Mouse (Mus musculus) kidney, embryonic 16.5 days (tissue): Measurements from ENCODE around the gene Ripor1. TPM values are rescaled to one million over a fixed set of nuclear protein-coding genes. Genes with fewer than 3 reads are reported as not detected.

ENCODE experiments used
- ATAC-seq: fragments of 200-750 bp; cut with Nextera tagmentation; 2 replicates; pipeline ENCODE4 v1.8.0; 2017; ENCODE audit warnings: moderate TSS enrichment; ENCODE audit not compliant: low FRiP score, low TSS enrichment
- H3K27ac ChIP-seq: fragments of 300-500 bp; sonication (generic); 2 replicates; pipeline ENCODE4 v1.5.1; 2014; ENCODE audit warnings: low read length
- H3K27me3 ChIP-seq: fragments of 300-500 bp; sonication (generic); 2 replicates; pipeline ENCODE4 v1.6.1; 2014; ENCODE audit warnings: low read length, control low read depth, mixed read lengths; ENCODE audit not compliant: insufficient read depth
- H3K36me3 ChIP-seq: fragments of 300-500 bp; sonication (generic); 2 replicates; pipeline ENCODE4 v1.6.1; 2014; ENCODE audit warnings: low read length, control low read depth, mixed read lengths; ENCODE audit not compliant: insufficient read depth
- H3K4me1 ChIP-seq: fragments of 300-500 bp; sonication (generic); 2 replicates; pipeline ENCODE4 v1.6.1; 2014; ENCODE audit warnings: low read length, control low read depth, mixed read lengths; ENCODE audit not compliant: insufficient read depth
- H3K4me2 ChIP-seq: fragments of 300-500 bp; sonication (generic); replicated peaks from 2 replicates; pipeline ENCODE4 v1.6.1; 2014; ENCODE audit warnings: low read depth, low read length
- H3K4me3 ChIP-seq: fragments of 300-500 bp; sonication (generic); 2 replicates; pipeline ENCODE4 v1.5.1; 2014; ENCODE audit warnings: mild to moderate bottlenecking, low read length
- H3K9ac ChIP-seq: fragments of 300-500 bp; sonication (generic); replicated peaks from 2 replicates; pipeline ENCODE4 v1.6.1; 2014; ENCODE audit warnings: low read length
- H3K9me3 ChIP-seq: fragments of 300-500 bp; sonication (generic); 2 replicates; pipeline ENCODE4 v1.6.1; 2016; ENCODE audit warnings: low read length, control low read depth
- WGBS: fragments of 180-500 bp; shearing (Covaris S2); extraction: QIAGEN DNeasy Blood & Tissue Kit; methylation state at CpG from one replicate; pipeline ENCODE4 v1.1.7; 2014; 5-methylcytosine and 5-hydroxymethylcytosine counted together
- polyA plus RNA-seq: library from polyadenylated mRNA; unstranded; fragments of >200 nt; fragmentation: Nextera tagmentation; extraction: Ambion mirVana; gene quantifications from 2 replicates; pipeline ENCODE4 v1.2.1, GENCODE M21; 2015

The Ripor1 gene
- polyA plus RNA-seq, 1 experiment from 2014 or later, result 44.5 TPM

DNA sequence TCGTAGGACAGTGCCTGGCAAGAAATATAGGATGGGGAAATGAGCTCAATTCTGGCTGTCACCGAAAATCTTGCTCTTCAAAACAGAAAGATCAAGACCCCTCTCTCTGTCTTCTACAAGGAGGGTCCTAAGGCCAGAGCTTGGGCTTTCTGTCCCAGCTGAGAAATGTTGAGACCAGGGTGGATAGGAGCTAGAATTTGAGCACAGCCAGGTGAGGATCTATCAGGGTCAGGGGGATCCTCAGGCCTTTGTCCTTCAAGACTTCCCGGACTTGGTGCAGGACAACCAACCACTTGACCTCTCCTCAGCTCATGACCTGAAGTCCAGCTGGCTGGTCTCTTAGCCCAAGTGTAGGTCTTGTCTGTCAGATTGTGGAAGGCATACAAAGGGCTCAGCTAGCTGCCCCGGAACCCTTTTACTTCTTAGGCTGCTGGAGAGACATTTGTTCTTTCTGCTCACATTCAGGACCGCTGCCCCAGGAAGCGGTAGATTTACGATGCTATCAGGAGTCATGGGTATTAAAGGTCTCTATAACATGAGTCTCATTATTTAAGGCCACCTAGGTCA lies 18.7 kb downstream of the Ripor1 start:
- peak overlapping the region; percentile 92; the same call in 1 of the 2 replicates for H3K27ac ChIP-seq
- H3K4me3 ChIP-seq, result no peak overlapping the region
- H3K36me3 ChIP-seq, result peaks cover 31% of the 10 kb centered on the region
- 16% methylated on average over 7 of the region's 7 CpGs for WGBS
- no peaks in the 10 kb centered on the region for H3K27me3 ChIP-seq
- no peak for ATAC-seq
- 0 out of 2 replicates have a peak overlapping the region, but pooled peaks have one; percentile 0 for H3K9ac ChIP-seq
- no peaks in the 10 kb centered on the region for H3K9me3 ChIP-seq
- 0 out of 2 replicates have a peak overlapping the region, but pooled peaks have one; percentile 27 for H3K4me2 ChIP-seq
- peaks cover 39% of the 10 kb centered on the region for H3K4me1 ChIP-seq

GRCm38 (mm10) chr8:105624401-105624800 lies 19.3 kb downstream of the Ripor1 start:
- Histone ChIP-seq H3K9me3 (no peaks in the 10 kb centered on the region), H3K9ac (no peak overlapping the region; the same call in 1 of the 2 replicates), H3K27ac (peak overlapping the region; percentile 92), H3K27me3 (no peaks in the 10 kb centered on the region), H3K36me3 (peaks cover 25% of the 10 kb centered on the region), H3K4me3 (no peak overlapping the region), H3K4me2 (no peak overlapping the region), H3K4me1 (peaks cover 39% of the 10 kb centered on the region)
- ATAC-seq, result no peak
- 31% methylated on average over 3 of the region's 3 CpGs for WGBS

DNA sequence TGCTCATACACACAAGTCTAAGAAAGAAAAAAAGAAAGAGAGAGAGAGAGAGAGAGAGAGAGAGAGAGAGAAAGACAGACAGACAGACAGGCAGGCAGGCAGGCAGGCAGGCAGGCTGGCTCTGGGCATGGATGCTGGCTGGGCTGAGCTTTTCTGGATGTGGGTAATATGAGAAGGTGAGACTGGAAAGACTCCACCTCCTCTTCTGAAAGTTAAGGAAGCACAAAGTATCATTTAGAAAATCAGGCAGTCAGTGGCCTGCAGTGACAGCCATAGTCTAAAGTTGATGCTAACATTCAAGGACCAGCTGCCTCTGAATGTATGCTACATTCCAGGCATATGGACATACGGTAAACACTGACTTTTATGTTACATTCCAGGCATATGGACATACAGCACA lies 19.8 kb downstream of the Ripor1 start:
- Histone ChIP-seq H3K4me3 (no peak overlapping the region), H3K4me2 (no peak overlapping the region), H3K9me3 (no peaks in the 10 kb centered on the region), H3K36me3 (peaks cover 20% of the 10 kb centered on the region), H3K27ac (peak overlapping the region; percentile 92; the same call in 1 of the 2 replicates), H3K9ac (no peak overlapping the region), H3K27me3 (no peaks in the 10 kb centered on the region), H3K4me1 (peaks cover 39% of the 10 kb centered on the region)
- WGBS, result 42% methylated on average over 1 of the region's 1 CpGs
- no peak for ATAC-seq

DNA sequence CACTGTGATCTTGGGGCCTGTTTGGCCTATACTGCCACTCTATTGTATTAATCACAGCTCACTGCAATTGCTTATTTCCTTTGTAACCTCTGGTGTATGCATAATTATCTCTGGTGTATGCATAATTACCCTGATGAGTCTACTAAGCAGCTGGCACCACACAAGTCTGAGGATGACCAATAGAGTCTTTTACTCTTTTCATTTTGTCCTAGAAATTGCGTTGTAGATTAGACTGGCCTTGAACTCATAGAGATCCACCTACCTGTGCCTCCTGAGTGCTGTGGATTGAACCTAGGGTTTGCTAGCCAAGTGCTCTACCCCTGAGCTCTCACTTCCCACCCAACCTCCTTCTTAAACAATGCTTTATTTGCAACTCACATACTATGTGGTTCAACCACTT lies 21.0 kb downstream of the Ripor1 start:
- no peak for ATAC-seq
- H3K27me3 ChIP-seq, result no peaks in the 10 kb centered on the region
- 89% methylated on average over 1 of the region's 1 CpGs for WGBS
- no peaks in the 10 kb centered on the region for H3K9me3 ChIP-seq
- no peak overlapping the region for H3K4me2 ChIP-seq
- H3K9ac ChIP-seq, result no peak overlapping the region
- no peak overlapping the region for H3K4me3 ChIP-seq
- peaks cover 39% of the 10 kb centered on the region for H3K4me1 ChIP-seq
- peaks cover 8% of the 10 kb centered on the region for H3K36me3 ChIP-seq
- H3K27ac ChIP-seq, result no peak overlapping the region

DNA sequence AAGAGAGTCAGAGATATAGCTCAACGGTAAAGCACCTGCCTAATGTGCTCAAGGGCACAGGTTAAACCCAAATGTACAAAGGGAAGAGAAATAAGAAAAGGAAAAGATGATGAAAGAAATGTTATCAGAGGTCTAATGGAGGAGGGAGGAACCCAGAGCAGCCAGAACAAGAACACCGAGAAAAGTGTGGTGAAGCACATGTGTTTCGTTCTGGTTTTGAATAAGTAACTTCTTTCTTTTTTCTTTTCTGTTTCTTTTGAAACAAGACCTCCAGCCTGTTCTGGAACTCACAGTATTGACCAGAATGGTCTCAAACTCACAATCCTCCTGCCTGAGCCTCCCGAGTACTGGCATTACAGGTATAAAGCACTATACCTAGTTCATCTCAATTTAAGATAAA lies 24.3 kb downstream of the Ripor1 start:
- ATAC-seq, result no peak

DNA sequence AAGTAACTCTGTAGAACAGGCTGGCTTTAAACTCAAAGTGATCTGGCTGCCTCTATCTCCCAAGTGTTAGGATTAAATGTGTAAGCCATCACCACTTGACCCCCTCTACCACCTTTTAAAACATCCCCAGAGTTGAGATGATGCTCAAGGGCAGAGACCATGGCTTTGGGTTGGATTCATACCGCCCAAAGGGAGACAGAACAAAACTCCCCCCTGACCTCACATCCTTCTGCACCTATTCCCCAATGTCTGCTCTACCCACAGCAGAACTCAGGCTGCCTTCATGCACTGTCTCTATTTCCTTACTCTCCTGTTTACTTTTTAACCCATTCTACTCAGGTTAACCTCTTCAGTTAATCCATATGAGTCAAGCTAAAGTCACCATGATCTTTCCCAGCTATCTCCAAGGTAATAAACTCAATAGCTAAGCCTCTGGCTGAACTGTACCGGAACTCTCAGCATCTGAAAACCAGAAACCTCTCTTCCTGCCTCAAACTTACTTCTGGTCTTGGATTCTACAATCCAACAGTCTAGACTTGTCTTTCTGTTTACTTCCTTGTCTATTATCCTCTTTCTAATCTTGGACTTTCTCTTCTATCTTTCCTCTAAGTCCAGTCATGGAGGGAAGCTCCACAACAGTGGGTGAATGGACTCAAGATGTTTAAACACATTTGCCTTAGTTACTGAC lies 29.9 kb downstream of the Ripor1 start:
- no peak for ATAC-seq
- no peaks in the 10 kb centered on the region for H3K27me3 ChIP-seq
- H3K4me1 ChIP-seq, result peaks cover 26% of the 10 kb centered on the region
- peak overlapping the region; percentile 96 for H3K4me3 ChIP-seq
- peak overlapping the region; percentile 84 for H3K4me2 ChIP-seq
- H3K27ac ChIP-seq, result no peak overlapping the region
- no peaks in the 10 kb centered on the region for H3K36me3 ChIP-seq
- 83% methylated on average over 2 of the region's 2 CpGs for WGBS
- H3K9me3 ChIP-seq, result no peaks in the 10 kb centered on the region
- H3K9ac ChIP-seq, result peak overlapping the region; percentile 100

More for the DNA sequence above, 24.3 kb downstream of the Ripor1 start:
- Histone ChIP-seq H3K4me3 (no peak overlapping the region), H3K4me1 (peaks cover 11% of the 10 kb centered on the region), H3K9me3 (no peaks in the 10 kb centered on the region), H3K27ac (no peak overlapping the region), H3K4me2 (no peak overlapping the region), H3K27me3 (no peaks in the 10 kb centered on the region), H3K36me3 (no peaks in the 10 kb centered on the region), H3K9ac (no peak overlapping the region)
- 90% methylated on average over 4 of the region's 4 CpGs for WGBS

- Histone ChIP-seq H3K36me3 (no peaks in the 10 kb centered on the region), H3K27me3 (no peaks in the 10 kb centered on the region), H3K9me3 (no peaks in the 10 kb centered on the region), H3K4me1 (peaks cover 27% of the 10 kb centered on the region), H3K27ac (peak overlapping the region; percentile 100), H3K9ac (peak overlapping the region; percentile 100), H3K4me3 (peak overlapping the region; percentile 96), H3K4me2 (peak overlapping the region; percentile 84)
- ATAC-seq, result no peak
- WGBS, result 6% methylated on average over 11 of the region's 11 CpGs
Measured at GRCm38 (mm10) chr8:105635481-105635880, 30.4 kb downstream of the Ripor1 start.

DNA sequence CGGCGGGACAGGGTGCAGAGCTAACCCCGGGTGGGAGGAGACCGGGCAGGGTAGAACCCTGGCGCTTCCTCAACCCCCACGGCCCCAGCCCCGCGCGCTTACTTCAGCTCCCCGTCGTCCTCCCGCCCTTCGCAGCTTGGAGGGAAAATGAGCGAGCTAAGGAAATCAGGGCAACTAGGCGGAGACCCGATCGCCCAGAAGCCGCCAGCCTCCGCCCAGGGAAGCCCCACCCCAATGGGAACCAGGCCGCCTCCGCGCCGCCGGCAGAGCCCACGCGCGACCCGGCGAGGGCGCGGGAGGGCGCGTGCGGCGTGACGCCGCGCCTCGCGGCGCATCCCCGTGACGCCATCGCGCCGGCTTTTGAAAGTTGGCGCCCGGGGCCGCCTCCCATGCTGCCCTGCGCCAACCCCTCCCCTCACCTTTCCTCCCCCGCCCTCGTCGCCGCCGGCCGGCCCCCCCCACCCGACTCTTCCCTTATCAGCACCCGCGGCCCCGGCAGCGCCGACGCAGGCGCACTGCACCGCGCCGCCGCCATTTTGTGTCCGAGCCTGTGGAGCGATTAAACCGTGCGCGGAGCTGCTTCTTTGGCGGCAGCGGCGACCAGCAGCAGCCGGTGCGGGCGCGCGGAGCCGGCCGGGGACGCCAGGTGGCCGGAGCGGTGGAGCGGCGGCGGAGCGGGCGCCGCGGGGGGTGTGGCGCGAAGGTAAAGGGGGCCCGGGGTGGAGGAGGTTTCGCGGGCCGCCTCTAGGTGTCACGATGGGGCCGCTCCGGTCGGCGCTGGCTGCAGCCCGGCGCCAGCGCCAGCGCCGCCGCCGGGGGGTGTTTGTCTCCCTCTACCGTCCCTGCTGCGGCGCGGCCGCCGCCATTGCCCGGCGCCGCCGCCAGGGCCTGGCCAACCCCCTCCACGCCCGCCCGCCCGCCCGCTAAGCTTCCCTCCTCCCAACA lies 31.2 kb downstream of the Ripor1 start, which contains the start of gene Ctcf:
Gene Ctcf, plus strand, starts transcription at position 551 of the 945 bp plus-strand sequence.
- peaks cover 27% of the 10 kb centered on the region for H3K4me1 ChIP-seq
- H3K4me3 ChIP-seq, result peak within 1 kb of the TSS; percentile 96
- no peaks in the 10 kb centered on the region for H3K9me3 ChIP-seq
- peak within 1 kb of the TSS; percentile 100 for H3K9ac ChIP-seq
- peak; percentile 94 for ATAC-seq
- H3K4me2 ChIP-seq, result peak within 1 kb of the TSS; percentile 84
- under 1% methylated on average over 59 of the region's 126 CpGs for WGBS
- H3K36me3 ChIP-seq, result no peaks in the 10 kb centered on the region
- peak within 1 kb of the TSS; percentile 100 for H3K27ac ChIP-seq
- no peaks in the 10 kb centered on the region for H3K27me3 ChIP-seq

GRCm38 (mm10) chr8:105636963-105637510 lies 32.0 kb downstream of the Ripor1 start, which contains the start of gene Agrp:
TSS of gene Agrp (minus strand) at chr8:105637393.
- Histone ChIP-seq H3K36me3 (no peaks in the 10 kb centered on the region), H3K9ac (peak within 1 kb of the TSS; percentile 100), H3K4me2 (peak within 1 kb of the TSS; percentile 84), H3K9me3 (no peaks in the 10 kb centered on the region), H3K27ac (peak within 1 kb of the TSS; percentile 100), H3K4me3 (peak within 1 kb of the TSS; percentile 96), H3K4me1 (peaks cover 27% of the 10 kb centered on the region), H3K27me3 (no peaks in the 10 kb centered on the region)
- WGBS, result under 1% methylated on average over 54 of the region's 63 CpGs
- peak; percentile 29; the same call in 1 of the 2 replicates for ATAC-seq
